Mouse (Mus musculus) olfactory bulb, adult 2 months (tissue): ENCODE measurements around the gene Zfp672.

Experiments used
- CTCF ChIP-seq: fragments of 200-500 bp; IDR thresholded peaks from 2 replicates; pipeline ENCODE4 v1.5.1; 2012; ENCODE audit warnings: low read depth, mild to moderate bottlenecking, low read length, moderate library complexity; ENCODE audit not compliant: insufficient read depth
- POLR2A ChIP-seq: fragments of 200-500 bp; IDR thresholded peaks from 2 replicates; pipeline ENCODE4 v1.6.1; 2012; ENCODE audit warnings: mild to moderate bottlenecking, low read depth, low read length, moderate library complexity; ENCODE audit not compliant: insufficient read depth

DNA sequence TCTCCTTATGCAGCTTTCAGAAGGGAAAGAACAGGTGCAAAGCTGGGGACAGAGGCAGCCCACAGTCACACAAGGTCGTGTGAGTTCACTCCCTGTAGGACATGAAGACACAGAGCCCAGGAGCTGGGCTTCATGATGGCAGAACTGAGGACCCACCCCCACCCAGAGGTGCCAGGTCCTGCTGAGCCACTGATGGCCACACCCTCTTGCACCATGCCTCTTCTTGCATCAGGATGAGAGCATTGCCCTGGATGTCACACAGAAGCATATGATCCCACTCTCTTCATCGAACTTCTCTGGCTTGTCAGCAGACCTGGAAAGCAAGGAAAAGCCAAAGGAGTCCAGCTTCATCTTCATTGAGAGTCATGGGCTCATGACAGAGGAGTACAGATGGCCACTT lies 55.6 kb downstream of the Zfp672 start, which contains the start of gene 4930438A08Rik:
- TF ChIP-seq CTCF (no peak), POLR2A (no peak)
